Mouse (Mus musculus): Measurements from ENCODE around the gene Rpl11. TPM values are rescaled to one million over a fixed set of nuclear protein-coding genes. Genes with fewer than 3 reads are reported as not detected.

Gene Rpl11
- polyA plus RNA-seq, 1 experiment from 2014 or later, result 467 TPM

Other genes starting within 250 kb of the Rpl11 start
- gene Srsf10, start 197.7 kb downstream of the Rpl11 start, polyA plus RNA-seq (2015; fragmentation: Nextera tagmentation; extraction: Ambion mirVana), result 146 and 157 TPM in 2 replicates
- gene Pnrc2, start 179.6 kb downstream of the Rpl11 start, polyA plus RNA-seq (2015; fragmentation: Nextera tagmentation; extraction: Ambion mirVana), result 165 and 171 TPM in 2 replicates
- 0.43 and 0.66 TPM in 2 replicates for gene Cnr2, start 158.0 kb downstream of the Rpl11 start, polyA plus RNA-seq (2015; fragmentation: Nextera tagmentation; extraction: Ambion mirVana)
- 214 and 254 TPM in 2 replicates for gene Fuca1, start 132.7 kb downstream of the Rpl11 start, polyA plus RNA-seq (2015; fragmentation: Nextera tagmentation; extraction: Ambion mirVana)
- 147 and 165 TPM in 2 replicates for gene Hmgcl, start 107.0 kb downstream of the Rpl11 start, polyA plus RNA-seq (2015; fragmentation: Nextera tagmentation; extraction: Ambion mirVana)
- gene Gale, start 89.7 kb downstream of the Rpl11 start, polyA plus RNA-seq (2015; fragmentation: Nextera tagmentation; extraction: Ambion mirVana), result 127 and 130 TPM in 2 replicates
- gene Lypla2, start 80.8 kb downstream of the Rpl11 start, polyA plus RNA-seq (2015; fragmentation: Nextera tagmentation; extraction: Ambion mirVana), result 111 and 115 TPM in 2 replicates
- gene Pithd1, start 66.2 kb downstream of the Rpl11 start, polyA plus RNA-seq (2015; fragmentation: Nextera tagmentation; extraction: Ambion mirVana), result 41.3 and 47.2 TPM in 2 replicates
- gene Eloa, start 31.7 kb downstream of the Rpl11 start, polyA plus RNA-seq (2015; fragmentation: Nextera tagmentation; extraction: Ambion mirVana), result 34.8 and 35.6 TPM in 2 replicates
- gene Id3, start 90.1 kb upstream of the Rpl11 start, polyA plus RNA-seq (2015; fragmentation: Nextera tagmentation; extraction: Ambion mirVana), result 232 and 245 TPM in 2 replicates
- gene E2f2, start 119.0 kb upstream of the Rpl11 start, polyA plus RNA-seq (2015; fragmentation: Nextera tagmentation; extraction: Ambion mirVana), result 7.5 and 9.3 TPM in 2 replicates
- 3.3 and 4.4 TPM in 2 replicates for gene Asap3, start 152.9 kb upstream of the Rpl11 start, polyA plus RNA-seq (2015; fragmentation: Nextera tagmentation; extraction: Ambion mirVana)
- 22.9 and 23.3 TPM in 2 replicates for gene Tcea3, start 194.3 kb upstream of the Rpl11 start, polyA plus RNA-seq (2015; fragmentation: Nextera tagmentation; extraction: Ambion mirVana)
- gene Zfp46, start 231.3 kb upstream of the Rpl11 start, polyA plus RNA-seq (2015; fragmentation: Nextera tagmentation; extraction: Ambion mirVana), result 13.6 and 15.0 TPM in 2 replicates